Mouse (Mus musculus): ENCODE results near the gene Lage3.
"Not testable (repeated sequence)": the region's sequence is repeated elsewhere in the genome, so short reads cannot be mapped to it uniquely, and the experiment has no call there.

Lage3 gene

GRCm38 (mm10) chrX:74353467-74353770 is at the start of gene Lage3:
Gene Lage3 (minus strand): TSS chrX:74353618.
- DNase-seq (ENCODE audit: low spot score in 2 of 2), result peak; percentile 74 to 79

GRCm38 (mm10) chrX:74400136-74400535 is 46.7 kb upstream of the Lage3 start:
- DNase-seq (ENCODE audit: low spot score in 2 of 2), result no peak

- peak; percentile 81 for DNase-seq (ENCODE audit: low spot score in 2 of 2)
Observed at GRCm38 (mm10) chrX:74392535-74393443, 39.4 kb upstream of the Lage3 start, which contains the start of the genes Fam3a and Ikbkg. Gene Fam3a (minus strand): TSS chrX:74393272. Gene Ikbkg (plus strand): TSS chrX:74393290.

GRCm38 (mm10) chrX:74388153-74388552 is 34.7 kb upstream of the Lage3 start:
- DNase-seq (ENCODE audit: low spot score in 2 of 2), result no peak

- DNase-seq (ENCODE audit: low spot score in 2 of 2), result no peak
Observed at GRCm38 (mm10) chrX:74384451-74384850, 31.0 kb upstream of the Lage3 start.

- DNase-seq (ENCODE audit: low spot score in 2 of 2), result peak; percentile 88 to 91
Observed at GRCm38 (mm10) chrX:74372888-74373549, 19.6 kb upstream of the Lage3 start, which contains the start of the genes Ubl4a and Slc10a3. Gene Ubl4a (minus strand): TSS chrX:74373218. Gene Slc10a3 (minus strand): TSS chrX:74373349.

- DNase-seq (ENCODE audit: low spot score in 2 of 2), result peak; percentile 67 to 71
Observed at GRCm38 (mm10) chrX:74368209-74368909, 14.9 kb upstream of the Lage3 start.

GRCm38 (mm10) chrX:74367512-74367911 is 14.1 kb upstream of the Lage3 start:
- DNase-seq (ENCODE audit: low spot score in 2 of 2), result no peak

- DNase-seq (ENCODE audit: low spot score in 2 of 2), result no peak
Observed at GRCm38 (mm10) chrX:74359171-74359570, 5.8 kb upstream of the Lage3 start.

GRCm38 (mm10) chrX:74357069-74357468 is 3.7 kb upstream of the Lage3 start:
- not testable (repeated sequence) for DNase-seq (ENCODE audit: low spot score in 2 of 2)

GRCm38 (mm10) chrX:74352645-74353466 is 562 bp downstream of the Lage3 start:
- DNase-seq (ENCODE audit: low spot score in 2 of 2), result no peak

- no peak for DNase-seq (ENCODE audit: low spot score in 2 of 2)
Observed at GRCm38 (mm10) chrX:74330166-74330930, 23.1 kb downstream of the Lage3 start.

- DNase-seq (ENCODE audit: low spot score in 2 of 2), result no peak
Observed at GRCm38 (mm10) chrX:74329215-74329671, 24.2 kb downstream of the Lage3 start.

GRCm38 (mm10) chrX:74328725-74329161 is 24.7 kb downstream of the Lage3 start, which contains the start of gene Plxna3:
Gene Plxna3 (plus strand): TSS chrX:74329066.
- DNase-seq (ENCODE audit: low spot score in 2 of 2), result peak; percentile 62 to 65

GRCm38 (mm10) chrX:74312540-74313464 is 40.6 kb downstream of the Lage3 start, which contains the start of gene Fam50a:
Gene Fam50a (plus strand): TSS chrX:74313033.
- DNase-seq (ENCODE audit: low spot score in 2 of 2), result peak; percentile 87 to 88

- DNase-seq (ENCODE audit: low spot score in 2 of 2), result peak; percentile 59 to 74
Observed at GRCm38 (mm10) chrX:74304867-74305700, 48.3 kb downstream of the Lage3 start, which contains the start of gene Gdi1. Gene Gdi1 (plus strand): TSS chrX:74304998.

Measured in heart, adult 9 months (tissue).